Mouse (Mus musculus): ENCODE results near the gene Prkacb. TPM values are rescaled to one million over a fixed set of nuclear protein-coding genes. Genes with fewer than 3 reads are reported as not detected.
A peak's percentile ranks its signal among the peaks of the same experiment; 100 is the strongest.

The Prkacb gene
- polyA plus RNA-seq, 1 experiment, result 13.1 TPM

- no peak for TF ChIP-seq GATA1 (IDR thresholded peaks at IDR 0.05; ENCODE audit: low read length)
These were observed 51.5 kb downstream of the Prkacb start for GRCm38 (mm10) chr3:146761276-146761675.

- no peak for TF ChIP-seq GATA1 (IDR thresholded peaks at IDR 0.05; ENCODE audit: low read length)
These were observed 54.5 kb downstream of the Prkacb start for GRCm38 (mm10) chr3:146757970-146758960.

GRCm38 (mm10) chr3:146754270-146754669, 58.5 kb downstream of the Prkacb start:
- no peak for TF ChIP-seq GATA1 (IDR thresholded peaks at IDR 0.05; ENCODE audit: low read length)

GRCm38 (mm10) chr3:146741564-146742202, 71.1 kb downstream of the Prkacb start:
- TF ChIP-seq GATA1 (IDR thresholded peaks at IDR 0.05; ENCODE audit: low read length), result no peak

- no peak for TF ChIP-seq GATA1 (IDR thresholded peaks at IDR 0.05; ENCODE audit: low read length)
These were observed 71.6 kb downstream of the Prkacb start for GRCm38 (mm10) chr3:146741158-146741557.

- no peak for TF ChIP-seq GATA1 (IDR thresholded peaks at IDR 0.05; ENCODE audit: low read length)
These were observed 77.1 kb downstream of the Prkacb start for GRCm38 (mm10) chr3:146735657-146736056.

GRCm38 (mm10) chr3:146734907-146735629, 77.7 kb downstream of the Prkacb start:
- TF ChIP-seq GATA1 (IDR thresholded peaks at IDR 0.05; ENCODE audit: low read length), result peak; percentile 67

- TF ChIP-seq GATA1 (IDR thresholded peaks at IDR 0.05; ENCODE audit: low read length), result no peak
These were observed 81.3 kb downstream of the Prkacb start for GRCm38 (mm10) chr3:146731499-146731898.

- TF ChIP-seq GATA1 (IDR thresholded peaks at IDR 0.05; ENCODE audit: low read length), result no peak
These were observed 89.8 kb downstream of the Prkacb start for GRCm38 (mm10) chr3:146723037-146723436.

- no peak for TF ChIP-seq GATA1 (IDR thresholded peaks at IDR 0.05; ENCODE audit: low read length)
These were observed 93.1 kb downstream of the Prkacb start for GRCm38 (mm10) chr3:146719696-146720095.

GRCm38 (mm10) chr3:146718251-146718650, 94.5 kb downstream of the Prkacb start:
- no peak for TF ChIP-seq GATA1 (IDR thresholded peaks at IDR 0.05; ENCODE audit: low read length)

- no peak for TF ChIP-seq GATA1 (IDR thresholded peaks at IDR 0.05; ENCODE audit: low read length)
These were observed 100.5 kb downstream of the Prkacb start for GRCm38 (mm10) chr3:146712305-146712704.

GRCm38 (mm10) chr3:146711559-146711958, 101.2 kb downstream of the Prkacb start:
- TF ChIP-seq GATA1 (IDR thresholded peaks at IDR 0.05; ENCODE audit: low read length), result no peak

- no peak for TF ChIP-seq GATA1 (IDR thresholded peaks at IDR 0.05; ENCODE audit: low read length)
These were observed 101.7 kb downstream of the Prkacb start for GRCm38 (mm10) chr3:146711084-146711483.

GRCm38 (mm10) chr3:146709086-146709485, 103.7 kb downstream of the Prkacb start:
- no peak for TF ChIP-seq GATA1 (IDR thresholded peaks at IDR 0.05; ENCODE audit: low read length)

GRCm38 (mm10) chr3:146708381-146708780, 104.4 kb downstream of the Prkacb start:
- no peak for TF ChIP-seq GATA1 (IDR thresholded peaks at IDR 0.05; ENCODE audit: low read length)

All from G1E-ER4 (cell line).